Mouse (Mus musculus) liver, embryonic 14.5 days (tissue): ENCODE measurements at regions not wholly inside any gene's neighbourhood (a gene's known extent, or its start where the extent isn't known, plus 50 kb on each side); places are given as distances from the start of the nearest gene placed in this dataset.

Experiments
- CTCF ChIP-seq: IDR thresholded peaks from 2 replicates; pipeline ENCODE4 v1.5.1; 2016; ENCODE audit warnings: antibody characterized with exemption, low read depth, control low read depth
- EP300 ChIP-seq: IDR thresholded peaks from 2 replicates; pipeline ENCODE4 v1.6.1; 2016; ENCODE audit warnings: antibody characterized with exemption, low read depth

DNA sequence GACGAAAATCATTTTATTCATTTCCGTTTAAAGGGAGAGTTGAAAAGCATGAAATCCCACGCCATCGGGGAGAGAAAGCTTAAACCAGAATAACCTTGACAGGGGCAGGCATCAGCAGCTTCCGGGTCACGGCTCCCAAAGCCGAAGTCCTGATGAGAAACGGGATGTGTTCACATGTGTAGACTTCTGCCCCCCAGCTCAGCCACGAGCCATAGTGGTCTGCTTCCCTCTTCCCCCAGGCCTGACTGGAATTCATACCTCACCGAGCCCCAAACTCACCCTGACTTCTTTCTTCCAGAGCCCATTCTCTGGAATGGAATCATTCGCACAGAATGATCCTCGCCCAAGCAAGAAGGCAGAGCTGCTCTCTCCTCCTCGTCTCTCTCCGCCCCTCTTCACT is 404.2 kb upstream of the Gm6657 start:
- TF ChIP-seq EP300 = no peak
- TF ChIP-seq CTCF = no peak
